Comparison of ENCODE assay signal across 8 mouse cellular contexts in genomic region chr9:58155366-58155765, GRCm38 (mm10). TPM values are rescaled to one million over a fixed set of nuclear protein-coding genes. Genes with fewer than 3 reads are reported as not detected.
A peak's percentile ranks its signal among the peaks of the same experiment; 100 is the strongest.
DNase-seq lines count a peak whose midpoint lies in the region; ATAC-seq and TF ChIP-seq lines count a peak whose summit lies in the region.

No protein-coding gene starts in this region.

- no peak overlapping the region for H3K9ac ChIP-seq in embryonic facial prominence, embryonic 15.5 days
- no peak overlapping the region; the same call in 1 of the 2 replicates for H3K9ac ChIP-seq in limb, embryonic 12.5 days (replicated peaks)

- no peaks in the 10 kb centered on the region for H3K9me3 ChIP-seq in embryonic facial prominence, embryonic 15.5 days (replicated peaks)
- no peaks in the 10 kb centered on the region for H3K9me3 ChIP-seq in limb, embryonic 12.5 days

- DNase-seq in left cerebral cortex, postnatal 4 days = peak; percentile 96
- no peak for DNase-seq in left cerebral cortex, adult 2 months (ENCODE audit: extremely low spot score in 1 of 2, low spot score in 2 of 2)
- DNase-seq in heart, postnatal 10 days = peak; percentile 75 to 77
- no peak for DNase-seq in thymus, postnatal 25 days
- DNase-seq in thymus, postnatal 10 days (ENCODE audit: low spot score in 2 of 2) = no peak
- no peak for DNase-seq in spleen, adult 12 weeks (ENCODE audit: low spot score)

- peak overlapping the region; percentile 56 for H3K4me2 ChIP-seq in embryonic facial prominence, embryonic 15.5 days (replicated peaks)
- H3K4me2 ChIP-seq in limb, embryonic 12.5 days = peak overlapping the region; percentile 80

- no peaks in the 10 kb centered on the region for H3K27me3 ChIP-seq in embryonic facial prominence, embryonic 15.5 days
- H3K27me3 ChIP-seq in limb, embryonic 12.5 days = no peaks in the 10 kb centered on the region

- 45% methylated on average over 3 of the region's 3 CpGs for WGBS in embryonic facial prominence, embryonic 15.5 days
- 54% methylated on average over 3 of the region's 3 CpGs for WGBS in limb, embryonic 12.5 days

- peaks cover 81% of the 10 kb centered on the region for H3K4me1 ChIP-seq in embryonic facial prominence, embryonic 15.5 days
- H3K4me1 ChIP-seq in limb, embryonic 12.5 days (replicated peaks) = peaks cover 78% of the 10 kb centered on the region

- TF ChIP-seq CTCF in left cerebral cortex, adult 2 months (IDR thresholded peaks at IDR 0.05) = no peak

- no peak for ATAC-seq in embryonic facial prominence, embryonic 15.5 days (ENCODE audit: insufficient number of reproducible peaks, low FRiP score, low TSS enrichment, low read depth)
- no peak for ATAC-seq in limb, embryonic 12.5 days (ENCODE audit: insufficient number of reproducible peaks, insufficient read depth, low FRiP score, low TSS enrichment, low read depth)

- no peak overlapping the region for H3K27ac ChIP-seq in left cerebral cortex, adult 2 months
- H3K27ac ChIP-seq in embryonic facial prominence, embryonic 15.5 days (replicated peaks) = peak overlapping the region; percentile 98; the same call in 1 of the 2 replicates
- peak overlapping the region; percentile 99 for H3K27ac ChIP-seq in limb, embryonic 12.5 days

- no peak overlapping the region for H3K4me3 ChIP-seq in left cerebral cortex, adult 2 months
- no peak overlapping the region for H3K4me3 ChIP-seq in embryonic facial prominence, embryonic 15.5 days (replicated peaks)
- peak overlapping the region; percentile 41; the same call in 1 of the 2 replicates for H3K4me3 ChIP-seq in limb, embryonic 12.5 days (replicated peaks)

- no peaks in the 10 kb centered on the region for H3K36me3 ChIP-seq in embryonic facial prominence, embryonic 15.5 days
- H3K36me3 ChIP-seq in limb, embryonic 12.5 days = peaks cover 62% of the 10 kb centered on the region

- intact Hi-C loops in left cerebral cortex, postnatal 4 days (cut with DNase I) = no loop called here
- intact Hi-C loops in left cerebral cortex, adult 2 months (cut with DNase I) = no loop called here
- intact Hi-C loops in heart, postnatal 10 days (cut with DNase I) = no loop called here

RNA-seq across cellular contexts. Expression of gene Ccdc33, which starts 36.7 kb away (rescaled TPM):
- under 1 TPM; 0.62 to 0.66 TPM for total RNA-seq in left cerebral cortex, postnatal 4 days (2021)
- 1 to 10 TPM in 1 of 2 experiments, under 1 TPM in 1; 0.86 to 1.3 TPM for total RNA-seq in left cerebral cortex, adult 2 months (2021)
- polyA plus RNA-seq in embryonic facial prominence, embryonic 15.5 days (2015; fragmentation: Nextera tagmentation; extraction: Ambion mirVana) = 1.3 and 1.6 TPM in 2 replicates
- not detected for total RNA-seq in heart, postnatal 10 days (2021)
- polyA plus RNA-seq in limb, embryonic 12.5 days (2016; fragmentation: Nextera tagmentation; extraction: Ambion mirVana) = 0.19 and 0.42 TPM in 2 replicates

RNA-seq across cellular contexts. Expression of gene Islr, which starts 48.7 kb away (rescaled TPM):
- total RNA-seq in left cerebral cortex, postnatal 4 days (2021) = 10 to 100 TPM; 18.6 to 19.3 TPM
- 10 to 100 TPM; 11.0 to 15.2 TPM for total RNA-seq in left cerebral cortex, adult 2 months (2021)
- 150 and 165 TPM in 2 replicates for polyA plus RNA-seq in embryonic facial prominence, embryonic 15.5 days (2015; fragmentation: Nextera tagmentation; extraction: Ambion mirVana)
- 10 to 100 TPM; 52.4 to 54.4 TPM for total RNA-seq in heart, postnatal 10 days (2021)
- polyA plus RNA-seq in limb, embryonic 12.5 days (2016; fragmentation: Nextera tagmentation; extraction: Ambion mirVana) = 109 and 120 TPM in 2 replicates

RNA-seq across cellular contexts. Expression of gene Islr2, which starts 48.8 kb away (rescaled TPM):
- 100 to 1,000 TPM; 328 to 363 TPM for total RNA-seq in left cerebral cortex, postnatal 4 days (2021)
- 10 to 100 TPM; 72.1 to 74.0 TPM for total RNA-seq in left cerebral cortex, adult 2 months (2021)
- 0.80 and 0.81 TPM in 2 replicates for polyA plus RNA-seq in embryonic facial prominence, embryonic 15.5 days (2015; fragmentation: Nextera tagmentation; extraction: Ambion mirVana)
- total RNA-seq in heart, postnatal 10 days (2021) = 1 to 10 TPM; 2.5 to 4.5 TPM
- 1.4 and 1.8 TPM in 2 replicates for polyA plus RNA-seq in limb, embryonic 12.5 days (2016; fragmentation: Nextera tagmentation; extraction: Ambion mirVana)

Comparison
In these comparisons a context has a peak if more than half of its experiments do, and no peak if none do; other contexts are left out.
1. DNase-seq: peak in left cerebral cortex, postnatal 4 days (single experiment) and heart, postnatal 10 days (2 of 2); none in left cerebral cortex, adult 2 months (0 of 2), thymus, postnatal 25 days (single experiment), thymus, postnatal 10 days (0 of 2) and spleen, adult 12 weeks (single experiment).
2. RNA of gene Islr2, which starts 48.8 kb away (total RNA-seq): 328 to 363 TPM in left cerebral cortex, postnatal 4 days and 72.1 to 74.0 TPM in left cerebral cortex, adult 2 months; 2.5 to 4.5 TPM in heart, postnatal 10 days; every median in the first group is over 10 times any median in the second.